Mouse (Mus musculus) forebrain, embryonic 13.5 days (tissue): ENCODE results near the gene Rhou. TPM values are rescaled to one million over a fixed set of nuclear protein-coding genes. Genes with fewer than 3 reads are reported as not detected.

ENCODE experiments used
- ATAC-seq: fragments of 200-750 bp; cut with Nextera tagmentation; 2 replicates; pipeline ENCODE4 v1.8.0; 2017
- H3K27ac ChIP-seq: fragments of 300-500 bp; sonication (generic); 2 replicates; pipeline ENCODE4 v1.5.1; 2015; ENCODE audit warnings: inconsistent platforms, mild to moderate bottlenecking, moderate library complexity
- H3K27me3 ChIP-seq: fragments of 300-500 bp; sonication (generic); 2 replicates; pipeline ENCODE4 v1.6.1; 2015; ENCODE audit warnings: mild to moderate bottlenecking, inconsistent platforms
- H3K36me3 ChIP-seq: fragments of 300-500 bp; sonication (generic); 2 replicates; pipeline ENCODE4 v1.6.1; 2015; ENCODE audit warnings: mild to moderate bottlenecking, inconsistent platforms; ENCODE audit not compliant: poor library complexity, severe bottlenecking
- H3K4me1 ChIP-seq: fragments of 300-500 bp; sonication (generic); 2 replicates; pipeline ENCODE4 v1.6.1; 2015; ENCODE audit warnings: inconsistent platforms
- H3K4me2 ChIP-seq: fragments of 300-500 bp; sonication (generic); 2 replicates; pipeline ENCODE4 v1.6.1; 2015; ENCODE audit warnings: inconsistent platforms, mild to moderate bottlenecking, moderate library complexity
- H3K4me3 ChIP-seq: fragments of 300-500 bp; sonication (generic); 2 replicates; pipeline ENCODE4 v1.5.1; 2015; ENCODE audit warnings: mild to moderate bottlenecking, inconsistent platforms
- H3K9ac ChIP-seq: fragments of 300-500 bp; sonication (generic); 2 replicates; pipeline ENCODE4 v1.6.1; 2015; ENCODE audit warnings: mild to moderate bottlenecking, inconsistent platforms
- H3K9me3 ChIP-seq: fragments of 300-500 bp; sonication (generic); replicated peaks from 2 replicates; pipeline ENCODE4 v1.6.1; 2016; ENCODE audit warnings: inconsistent platforms
- WGBS: fragments of 180-500 bp; shearing (Covaris S2); methylation state at CpG from one replicate; pipeline ENCODE4 v1.1.7; 2015; 5-methylcytosine and 5-hydroxymethylcytosine counted together
- polyA plus RNA-seq: library from polyadenylated mRNA; unstranded; fragments of >200 nt; fragmentation: Nextera tagmentation; extraction: Ambion mirVana; gene quantifications from 2 replicates; pipeline ENCODE4 v1.2.1, GENCODE M21; 2015

Rhou gene
- polyA plus RNA-seq, 1 experiment from 2014 or later = 8.9 TPM

GRCm38 (mm10) chr8:123705376-123705775 is 51.6 kb downstream of the Rhou start:
- no peak for ATAC-seq
- no peak overlapping the region for H3K27ac ChIP-seq
- H3K36me3 ChIP-seq = no peaks in the 10 kb centered on the region
- no peak overlapping the region for H3K4me3 ChIP-seq
- WGBS = 84% methylated on average over 5 of the region's 5 CpGs
- H3K4me2 ChIP-seq = no peak overlapping the region
- H3K4me1 ChIP-seq = peaks cover 11% of the 10 kb centered on the region; the same call in 1 of the 2 replicates
- H3K9ac ChIP-seq = no peak overlapping the region
- H3K27me3 ChIP-seq = no peaks in the 10 kb centered on the region; the same call in 1 of the 2 replicates
- H3K9me3 ChIP-seq = no peaks in the 10 kb centered on the region

GRCm38 (mm10) chr8:123707137-123707536 is 53.4 kb downstream of the Rhou start:
- Histone ChIP-seq H3K27ac (no peak overlapping the region), H3K9me3 (no peaks in the 10 kb centered on the region), H3K4me3 (no peak overlapping the region), H3K4me2 (no peak overlapping the region), H3K9ac (no peak overlapping the region), H3K4me1 (peaks cover 7% of the 10 kb centered on the region; the same call in 1 of the 2 replicates), H3K36me3 (no peaks in the 10 kb centered on the region), H3K27me3 (no peaks in the 10 kb centered on the region; the same call in 1 of the 2 replicates)
- WGBS = 87% methylated on average over 16 of the region's 16 CpGs
- no peak for ATAC-seq

GRCm38 (mm10) chr8:123708729-123709128 is 55.0 kb downstream of the Rhou start:
- no peaks in the 10 kb centered on the region; the same call in 1 of the 2 replicates for H3K27me3 ChIP-seq
- WGBS = 79% methylated on average over 8 of the region's 8 CpGs
- H3K27ac ChIP-seq = no peak overlapping the region
- no peaks in the 10 kb centered on the region; the same call in 1 of the 2 replicates for H3K4me1 ChIP-seq
- no peak for ATAC-seq
- H3K9me3 ChIP-seq = no peaks in the 10 kb centered on the region
- H3K4me2 ChIP-seq = no peak overlapping the region
- H3K4me3 ChIP-seq = no peak overlapping the region
- H3K36me3 ChIP-seq = no peaks in the 10 kb centered on the region
- no peak overlapping the region for H3K9ac ChIP-seq

- WGBS = 91% methylated on average over 5 of the region's 5 CpGs
- H3K4me2 ChIP-seq = no peak overlapping the region
- ATAC-seq = no peak
- H3K36me3 ChIP-seq = no peaks in the 10 kb centered on the region
- H3K9me3 ChIP-seq = no peaks in the 10 kb centered on the region
- H3K4me1 ChIP-seq = no peaks in the 10 kb centered on the region; the same call in 1 of the 2 replicates
- H3K9ac ChIP-seq = no peak overlapping the region
- no peak overlapping the region for H3K27ac ChIP-seq
- no peak overlapping the region for H3K4me3 ChIP-seq
- H3K27me3 ChIP-seq = no peaks in the 10 kb centered on the region; the same call in 1 of the 2 replicates
Measured at GRCm38 (mm10) chr8:123710335-123710734, 56.6 kb downstream of the Rhou start.

Other genes starting within 250 kb of the Rhou start
- gene Mc1r, start 246.8 kb upstream of the Rhou start, polyA plus RNA-seq = 0.15 and 0.27 TPM in 2 replicates
- 1,305 and 1,381 TPM in 2 replicates for gene Tubb3, start 242.5 kb upstream of the Rhou start, polyA plus RNA-seq
- 38.9 and 41.2 TPM in 2 replicates for gene Def8, start 230.4 kb upstream of the Rhou start, polyA plus RNA-seq
- gene Afg3l1, start 176.0 kb upstream of the Rhou start, polyA plus RNA-seq = 55.9 and 60.4 TPM in 2 replicates
- 61.1 and 64.7 TPM in 2 replicates for gene Dbndd1, start 138.5 kb upstream of the Rhou start, polyA plus RNA-seq
- 36.4 and 42.1 TPM in 2 replicates for gene Gas8, start 135.1 kb upstream of the Rhou start, polyA plus RNA-seq
- 70.9 and 72.2 TPM in 2 replicates for gene Rab4a, start 152.1 kb downstream of the Rhou start, polyA plus RNA-seq
- gene Ccsap, start 206.3 kb downstream of the Rhou start, polyA plus RNA-seq = 6.4 and 7.4 TPM in 2 replicates
- gene Acta1, start 240.8 kb downstream of the Rhou start, polyA plus RNA-seq = 1.7 and 3.1 TPM in 2 replicates